Mouse (Mus musculus) cortical plate, adult 2 months (tissue): ENCODE measurements around the gene Mlkl. TPM values are rescaled to one million over a fixed set of nuclear protein-coding genes. Genes with fewer than 3 reads are reported as not detected.
"Not testable (repeated sequence)": the region's sequence is repeated elsewhere in the genome, so short reads cannot be mapped to it uniquely, and the experiment has no call there.

Experiments
- H3K27ac ChIP-seq: fragments of 200-500 bp; 2 replicates; pipeline ENCODE4 v1.5.1; 2012; ENCODE audit warnings: low read length, control low read depth, inconsistent platforms; ENCODE audit not compliant: insufficient read depth
- H3K4me1 ChIP-seq: fragments of 200-500 bp; 2 replicates; pipeline ENCODE4 v1.6.1; 2011; ENCODE audit warnings: low read length; ENCODE audit not compliant: control insufficient read depth, insufficient read depth
- H3K4me3 ChIP-seq: fragments of 200-500 bp; 2 replicates; pipeline ENCODE4 v1.5.1; 2011; ENCODE audit warnings: mild to moderate bottlenecking, low read length, control low read depth; ENCODE audit not compliant: insufficient read depth
- CTCF ChIP-seq: fragments of 200-500 bp; IDR thresholded peaks from 2 replicates; pipeline ENCODE4 v1.5.1; 2011; ENCODE audit warnings: mild to moderate bottlenecking, control low read depth, low read length; ENCODE audit not compliant: insufficient read depth; ENCODE audit errors: extremely low read depth
- POLR2A ChIP-seq: fragments of 200-500 bp; IDR thresholded peaks from 2 replicates; pipeline ENCODE4 v1.6.1; 2011; ENCODE audit warnings: mild to moderate bottlenecking, low read length, control low read depth; ENCODE audit not compliant: insufficient read depth; ENCODE audit errors: extremely low read depth
- polyA plus RNA-seq: library from polyadenylated mRNA; depleted of rRNA; stranded (reverse); fragments of >200 nt; gene quantifications from 2 replicates; pipeline ENCODE4 v1.2.3, GENCODE M21; 2012

Gene Mlkl
- polyA plus RNA-seq, 1 experiment = 0.25 TPM

DNA sequence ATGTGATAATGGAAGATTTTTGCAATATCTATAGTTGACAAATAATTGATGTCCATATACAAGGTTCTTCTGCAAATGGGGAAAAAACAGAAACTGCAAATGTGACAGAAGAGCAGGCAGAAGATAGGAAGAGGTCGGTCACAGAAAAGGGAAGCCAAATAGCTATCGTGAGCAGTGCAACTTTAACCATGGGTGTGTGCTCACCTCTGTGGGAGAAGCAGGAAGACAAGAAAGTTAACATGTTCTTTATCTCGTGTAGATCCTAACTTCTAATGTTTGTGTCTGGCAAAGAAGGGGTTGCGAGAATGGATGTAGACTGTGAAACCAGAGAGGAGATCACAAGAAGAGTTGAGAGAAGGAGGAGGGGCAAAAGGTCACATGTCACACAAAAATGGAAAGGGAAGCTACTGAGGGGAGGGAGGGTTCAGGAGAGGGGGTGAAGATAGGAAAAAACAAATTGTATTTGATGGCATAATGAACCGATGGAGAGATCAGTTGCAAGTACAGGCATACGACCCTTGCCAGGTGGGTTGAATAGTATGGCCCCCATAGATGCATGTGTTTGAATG lies 12.7 kb downstream of the Mlkl start:
- TF ChIP-seq CTCF = no peak
- H3K4me1 ChIP-seq = no peaks in the 10 kb centered on the region
- H3K27ac ChIP-seq = no peak overlapping the region
- H3K4me3 ChIP-seq = no peak overlapping the region

DNA sequence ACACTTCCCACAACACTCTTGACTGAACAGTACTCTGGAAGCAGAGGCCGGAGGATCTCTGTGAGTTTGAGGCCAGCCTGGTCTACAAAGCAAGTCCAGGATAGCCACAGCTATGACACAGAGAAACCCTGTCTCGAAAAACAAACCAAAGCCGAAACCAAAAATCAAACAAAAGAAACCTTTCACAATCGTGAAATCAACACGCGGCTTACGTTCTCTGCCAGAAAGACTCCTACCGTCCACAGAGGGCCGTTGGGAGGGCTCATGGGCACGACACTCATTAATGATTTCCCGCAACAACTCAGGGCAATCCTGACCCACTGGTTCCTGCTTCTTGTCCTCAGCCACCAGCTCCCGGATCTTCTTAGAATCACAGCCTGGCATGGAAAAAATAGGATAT lies 23.2 kb downstream of the Mlkl start:
- Histone ChIP-seq H3K4me3 (no peak overlapping the region), H3K4me1 (no peaks in the 10 kb centered on the region), H3K27ac (no peak overlapping the region)
- TF ChIP-seq POLR2A = no peak
- TF ChIP-seq CTCF = no peak

DNA sequence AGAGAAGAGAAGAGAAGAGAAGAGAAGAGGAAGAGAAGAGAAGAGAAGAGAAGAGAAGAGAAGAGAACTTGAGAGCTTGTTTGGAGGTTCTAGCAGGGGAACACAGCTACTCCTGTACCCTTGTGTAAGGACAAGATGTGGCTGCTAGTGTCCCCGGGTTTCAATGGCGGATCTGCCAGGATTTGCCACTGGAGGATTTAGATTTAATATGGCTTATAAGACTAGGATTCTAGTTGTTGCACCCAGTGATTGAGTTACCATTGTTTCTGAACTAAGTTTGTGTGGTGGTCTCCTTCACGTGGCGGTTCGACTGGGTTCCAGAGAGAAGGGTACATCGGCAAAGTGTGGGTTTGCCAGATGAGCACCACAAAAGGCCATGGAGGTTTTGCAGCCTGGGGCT lies 24.0 kb downstream of the Mlkl start:
- not testable (repeated sequence) for H3K4me3 ChIP-seq, H3K4me1 ChIP-seq

DNA sequence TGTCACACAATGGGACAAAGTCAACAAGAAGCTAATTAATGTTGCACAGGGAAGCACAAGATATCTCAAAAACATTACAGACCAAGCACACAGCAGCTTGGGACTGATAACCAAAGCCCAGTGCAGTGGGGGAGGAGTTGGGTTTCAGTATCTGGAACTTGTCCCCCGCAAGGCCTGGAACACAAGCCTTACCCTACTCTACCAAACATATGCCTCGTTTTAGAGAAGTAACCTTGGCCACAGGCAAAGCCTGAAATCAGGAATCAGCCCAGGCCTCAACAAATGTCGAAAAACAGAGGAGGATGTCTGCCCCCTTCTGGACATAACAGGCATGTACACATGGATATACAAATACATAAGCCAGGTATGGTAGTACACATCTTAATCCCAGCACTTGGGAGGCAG lies 25.2 kb downstream of the Mlkl start:
- TF ChIP-seq POLR2A (no peak), CTCF (peak; percentile 16; the same call in 1 of the 2 replicates)
- Histone ChIP-seq H3K27ac (no peak overlapping the region), H3K4me3 (no peak overlapping the region), H3K4me1 (no peaks in the 10 kb centered on the region)

More for the DNA sequence above, 24.0 kb downstream of the Mlkl start:
- not testable (repeated sequence) for H3K27ac ChIP-seq

DNA sequence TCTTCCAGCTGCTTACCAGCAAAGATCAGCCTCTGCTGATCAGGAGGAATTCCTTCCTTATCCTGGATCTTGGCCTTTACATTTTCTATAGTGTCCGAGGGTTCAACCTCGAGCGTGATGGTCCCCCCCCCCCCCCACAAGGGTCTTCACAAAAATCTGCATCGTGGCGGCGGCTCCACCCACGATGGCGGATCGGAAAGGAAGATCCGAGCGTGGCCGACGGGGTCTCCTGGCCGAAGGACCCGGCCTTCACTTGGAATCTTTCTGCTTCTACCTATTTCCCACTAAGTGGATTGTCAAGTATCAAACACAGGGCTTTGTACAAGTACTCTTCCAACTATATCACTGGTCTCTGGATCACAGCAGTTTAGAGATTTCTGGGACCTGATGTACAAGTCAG lies 28.0 kb downstream of the Mlkl start:
- not testable (repeated sequence) for H3K4me3 ChIP-seq, H3K4me1 ChIP-seq

DNA sequence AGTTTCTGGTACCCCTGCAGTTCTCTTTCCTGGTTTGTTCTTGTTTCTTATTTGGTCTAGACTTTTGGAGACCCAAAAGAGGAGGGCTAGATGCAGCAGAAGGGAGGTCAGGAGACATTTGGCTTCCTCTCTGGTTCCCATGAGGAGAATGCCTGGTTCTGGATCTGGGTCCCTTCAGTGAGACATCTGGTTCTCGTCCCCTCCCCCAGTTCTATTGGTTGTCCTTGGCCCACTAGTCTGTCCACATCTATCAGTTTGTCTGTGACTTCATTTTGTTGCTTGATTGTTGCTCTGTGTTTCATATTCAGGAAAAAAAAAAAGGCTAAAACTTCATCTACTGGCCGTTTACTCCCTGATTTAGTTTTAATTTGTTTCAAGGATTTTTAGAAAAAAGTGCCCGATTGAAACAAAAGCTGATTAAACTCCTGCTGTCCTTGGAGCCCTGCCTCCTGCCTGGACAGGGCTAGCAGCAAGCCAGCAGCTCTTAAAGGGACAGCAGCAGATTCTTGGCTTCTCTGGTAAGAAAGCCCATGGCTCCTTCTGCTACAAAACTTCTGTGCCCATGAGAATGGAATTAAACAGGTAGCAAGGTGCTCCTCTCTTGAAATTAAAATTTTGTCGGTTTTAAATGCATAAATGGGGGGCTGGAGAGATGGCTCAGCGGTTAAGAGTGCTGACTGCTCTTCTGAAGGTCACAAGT lies 32.8 kb downstream of the Mlkl start:
- TF ChIP-seq POLR2A (no peak), CTCF (no peak)
- H3K4me1 ChIP-seq = peaks cover 3% of the 10 kb centered on the region; the same call in 1 of the 2 replicates
- H3K27ac ChIP-seq = peak overlapping the region; percentile 65
- no peak overlapping the region for H3K4me3 ChIP-seq

More for the DNA sequence above, 28.0 kb downstream of the Mlkl start:
- H3K27ac ChIP-seq = not testable (repeated sequence)

DNA sequence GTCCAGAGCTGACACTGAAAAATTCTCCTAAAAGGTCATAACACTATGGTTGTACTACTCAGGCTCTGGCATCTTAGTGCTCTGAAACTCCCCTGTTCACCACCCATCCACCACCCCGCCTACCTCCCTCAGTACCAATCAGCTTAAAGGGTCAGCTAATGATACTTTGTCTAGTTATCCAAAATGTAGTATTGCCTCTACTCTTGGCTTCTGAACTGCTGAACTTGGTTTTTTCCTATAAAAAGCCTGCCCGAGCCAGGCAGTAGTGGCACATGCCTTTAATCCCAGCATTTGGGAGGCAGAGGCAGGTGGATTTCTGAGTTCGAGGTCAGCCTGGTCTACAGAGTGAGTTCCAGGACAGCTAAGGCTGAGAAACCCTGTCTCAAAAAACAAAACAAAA lies 33.6 kb downstream of the Mlkl start:
- H3K4me3 ChIP-seq = no peak overlapping the region
- TF ChIP-seq POLR2A (no peak), CTCF (no peak)

DNA sequence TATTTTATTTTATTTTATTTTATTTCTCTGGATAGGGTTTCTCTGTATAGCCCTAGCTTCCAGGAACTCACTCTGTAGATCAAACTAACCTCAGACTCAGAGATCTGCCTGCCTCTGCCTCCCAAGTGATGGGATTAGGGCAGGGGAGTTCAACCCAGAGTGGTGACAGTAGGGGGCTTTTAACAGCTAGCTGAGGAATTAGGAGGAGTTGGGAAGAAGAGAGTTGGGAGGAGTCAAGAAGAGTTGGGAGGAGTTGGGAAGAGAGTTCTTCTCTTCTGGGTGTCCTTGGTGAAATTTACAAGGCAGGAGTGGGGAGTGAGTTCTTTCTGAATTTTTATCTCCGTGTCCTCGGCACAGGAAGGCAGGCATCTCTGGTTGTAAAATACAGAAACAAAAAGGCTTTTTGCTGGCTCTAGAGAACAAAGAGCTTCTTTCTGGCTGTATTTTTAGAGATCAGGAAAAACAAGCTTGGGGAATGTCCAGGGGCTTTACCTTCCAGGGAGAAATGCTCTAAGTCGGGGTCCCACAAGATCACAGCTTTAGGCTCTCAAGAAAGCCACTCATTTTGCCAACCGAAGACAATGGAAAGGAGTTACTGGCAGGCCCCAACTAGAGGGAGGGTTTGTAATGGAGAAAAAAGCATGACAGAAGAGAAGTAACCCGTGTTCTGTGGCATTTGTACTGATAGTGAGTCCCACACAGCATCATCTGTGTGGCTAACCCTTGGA lies 34.7 kb downstream of the Mlkl start:
- not testable (repeated sequence) for H3K27ac ChIP-seq, H3K4me1 ChIP-seq, H3K4me3 ChIP-seq

More for the DNA sequence above, 33.6 kb downstream of the Mlkl start:
- Histone ChIP-seq H3K27ac (peak overlapping the region; percentile 65; the same call in 1 of the 2 replicates), H3K4me1 (peaks cover 3% of the 10 kb centered on the region; the same call in 1 of the 2 replicates)

DNA sequence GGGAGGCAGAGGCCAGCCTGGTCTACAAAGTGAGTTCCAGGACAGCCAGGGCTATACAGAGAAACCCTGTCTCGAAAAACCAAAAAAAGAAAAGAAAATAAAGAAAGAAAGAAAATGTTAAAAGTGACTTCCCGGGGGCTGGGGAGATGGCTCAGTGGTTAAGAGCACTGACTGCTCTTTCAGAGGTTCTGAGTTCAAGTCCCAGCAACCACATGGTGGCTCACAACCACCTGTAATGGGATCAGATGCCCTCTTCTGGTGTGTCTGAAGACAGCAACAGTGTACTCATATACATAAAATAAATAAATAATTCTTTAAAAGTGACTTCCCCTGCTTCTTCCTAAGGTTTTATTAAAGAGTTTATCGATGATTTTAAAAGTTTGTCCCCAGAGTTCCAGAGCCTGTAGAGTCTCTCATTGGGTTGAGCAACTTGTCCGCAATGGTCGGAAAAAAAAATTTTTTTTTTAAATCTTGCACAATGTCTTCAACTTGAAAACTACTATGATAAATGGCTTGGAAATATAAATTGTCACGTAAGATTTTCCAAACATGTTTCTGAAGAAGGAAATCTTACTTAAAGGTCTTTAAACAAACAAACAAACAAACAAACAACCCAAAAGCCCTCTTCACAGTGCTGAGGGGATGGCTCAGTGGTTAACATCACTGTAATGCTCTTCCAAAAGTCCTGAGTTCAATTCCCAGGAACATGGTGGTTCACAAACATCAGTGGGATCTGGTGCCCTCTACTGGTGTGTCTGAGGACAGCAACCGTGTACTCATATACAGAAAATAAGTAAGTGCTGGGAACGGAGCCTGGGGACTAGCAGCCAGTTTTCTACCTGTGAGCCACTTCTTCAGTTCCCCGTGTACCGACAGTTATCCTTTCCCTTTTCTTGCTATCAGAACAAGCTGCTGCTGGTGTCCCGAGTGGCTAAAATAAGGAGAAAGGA lies 37.1 kb downstream of the Mlkl start:
- no peak overlapping the region for H3K4me3 ChIP-seq
- H3K27ac ChIP-seq = no peak overlapping the region
- TF ChIP-seq CTCF (peak; percentile 15; the same call in 1 of the 2 replicates), POLR2A (no peak)

More for the DNA sequence above, 37.1 kb downstream of the Mlkl start:
- peaks cover 4% of the 10 kb centered on the region; the same call in 1 of the 2 replicates for H3K4me1 ChIP-seq
